Mouse (Mus musculus) liver, postnatal 0 days (tissue): ENCODE measurements at regions not wholly inside any gene's neighbourhood (a gene's known extent, or its start where the extent isn't known, plus 50 kb on each side); places are given as distances from the start of the nearest gene placed in this dataset.

Experiments used
- ATAC-seq: fragments of 200-750 bp; cut with Nextera tagmentation; 2 replicates; pipeline ENCODE4 v1.8.0; 2017; ENCODE audit warnings: mild to moderate bottlenecking, moderate library complexity
- DNase-seq: peaks from one replicate; pipeline ENCODE4 v3.0.0-alpha.2; 2016
- H3K27ac ChIP-seq: fragments of 300-500 bp; sonication (generic); 2 replicates; pipeline ENCODE4 v1.5.1; 2014; ENCODE audit warnings: antibody characterized with exemption, moderate library complexity, mild to moderate bottlenecking, low read depth
- H3K27me3 ChIP-seq: fragments of 300-500 bp; sonication (generic); 2 replicates; pipeline ENCODE4 v1.6.1; 2014; ENCODE audit warnings: low read length, control low read depth, mixed read lengths; ENCODE audit not compliant: insufficient read depth
- H3K36me3 ChIP-seq: fragments of 300-500 bp; sonication (generic); replicated peaks from 2 replicates; pipeline ENCODE4 v1.6.1; 2014; ENCODE audit warnings: mild to moderate bottlenecking, control low read depth, low read length, moderate library complexity, mixed read lengths; ENCODE audit not compliant: insufficient read depth
- H3K4me1 ChIP-seq: fragments of 300-500 bp; sonication (generic); 2 replicates; pipeline ENCODE4 v1.6.1; 2014; ENCODE audit warnings: antibody characterized with exemption, mild to moderate bottlenecking, control low read depth; ENCODE audit not compliant: insufficient read depth
- H3K4me2 ChIP-seq: fragments of 300-500 bp; sonication (generic); 2 replicates; pipeline ENCODE4 v1.6.1; 2014; ENCODE audit warnings: low read depth, mild to moderate bottlenecking, low read length, moderate library complexity, mixed read lengths
- H3K4me3 ChIP-seq: fragments of 300-500 bp; sonication (generic); 2 replicates; pipeline ENCODE4 v1.5.1; 2014; ENCODE audit warnings: low read depth, low read length
- H3K9ac ChIP-seq: fragments of 300-500 bp; sonication (generic); replicated peaks from 2 replicates; pipeline ENCODE4 v1.6.1; 2014; ENCODE audit warnings: mild to moderate bottlenecking, moderate library complexity
- H3K9me3 ChIP-seq: fragments of 300-500 bp; sonication (generic); 2 replicates; pipeline ENCODE4 v1.6.1; 2016; ENCODE audit warnings: mild to moderate bottlenecking, control low read depth, low read length, mixed read lengths
- CTCF ChIP-seq: sonication (generic); IDR thresholded peaks from 2 replicates; pipeline ENCODE4 v1.5.1; 2016; ENCODE audit warnings: antibody characterized with exemption, low read depth
- EP300 ChIP-seq: IDR thresholded peaks from 2 replicates; pipeline ENCODE4 v1.6.1; 2016; ENCODE audit warnings: antibody characterized with exemption, low read depth, mild to moderate bottlenecking
- WGBS: fragments of 180-500 bp; shearing (Covaris S2); extraction: QIAGEN DNeasy Blood & Tissue Kit; methylation state at CpG from one replicate; pipeline ENCODE4 v1.1.7; 2014; ENCODE audit not compliant: insufficient replicate concordance; 5-methylcytosine and 5-hydroxymethylcytosine counted together

DNA sequence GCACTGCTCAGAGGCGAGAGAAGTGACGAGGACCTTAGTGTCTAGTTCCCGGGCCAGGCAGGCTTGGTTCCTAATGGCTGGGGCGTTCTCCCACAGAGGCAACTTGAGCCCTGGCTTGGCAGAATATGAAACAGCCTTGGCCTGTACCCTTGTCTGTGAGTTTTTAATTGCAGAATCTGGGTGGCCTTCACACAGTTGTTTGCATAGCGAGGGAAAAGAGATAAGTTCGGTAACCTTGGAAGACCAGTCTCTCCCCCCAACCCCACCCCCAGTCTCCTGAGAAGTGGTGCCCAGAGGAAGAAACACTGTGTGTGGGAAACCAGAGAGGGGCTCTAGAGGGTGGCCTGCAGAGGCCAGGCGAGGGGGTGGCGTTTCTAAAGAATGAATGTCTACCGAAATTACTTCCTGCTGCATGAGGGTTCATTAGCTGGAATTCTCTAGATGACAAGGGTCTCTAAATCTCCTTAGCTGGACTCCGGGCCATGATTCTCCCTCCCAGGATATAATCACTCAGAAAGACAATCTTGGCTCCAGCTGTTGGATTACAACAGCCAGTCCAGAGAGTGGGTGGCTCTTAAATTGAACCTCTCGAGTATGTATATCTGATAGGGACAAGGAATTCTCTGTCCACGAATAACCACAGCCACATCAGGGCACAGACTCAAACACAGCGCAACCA lies 142.8 kb downstream of the Gm10260 start:
- Histone ChIP-seq H3K4me3 (no peak overlapping the region), H3K4me1 (0 out of 2 replicates have a peak, but pooled peaks cover 8% of the 10 kb centered on the region), H3K9me3 (no peaks in the 10 kb centered on the region), H3K9ac (no peak overlapping the region), H3K36me3 (no peaks in the 10 kb centered on the region), H3K4me2 (no peak overlapping the region), H3K27ac (no peak overlapping the region), H3K27me3 (no peaks in the 10 kb centered on the region)
- WGBS = 53% methylated on average over 13 of the region's 13 CpGs
- ATAC-seq (no peak), DNase-seq (no peak)
- TF ChIP-seq CTCF = no peak
- TF ChIP-seq EP300 = no peak

GRCm38 (mm10) chr13:97616919-97617318 lies 143.5 kb downstream of the Gm10260 start:
- Histone ChIP-seq H3K9ac (no peak overlapping the region), H3K4me2 (no peak overlapping the region), H3K27ac (no peak overlapping the region), H3K4me3 (no peak overlapping the region), H3K27me3 (no peaks in the 10 kb centered on the region), H3K36me3 (no peaks in the 10 kb centered on the region), H3K9me3 (no peaks in the 10 kb centered on the region), H3K4me1 (0 out of 2 replicates have a peak, but pooled peaks cover 8% of the 10 kb centered on the region)
- no peak for DNase-seq
- TF ChIP-seq CTCF = no peak
- no peak for TF ChIP-seq EP300
- ATAC-seq = no peak

DNA sequence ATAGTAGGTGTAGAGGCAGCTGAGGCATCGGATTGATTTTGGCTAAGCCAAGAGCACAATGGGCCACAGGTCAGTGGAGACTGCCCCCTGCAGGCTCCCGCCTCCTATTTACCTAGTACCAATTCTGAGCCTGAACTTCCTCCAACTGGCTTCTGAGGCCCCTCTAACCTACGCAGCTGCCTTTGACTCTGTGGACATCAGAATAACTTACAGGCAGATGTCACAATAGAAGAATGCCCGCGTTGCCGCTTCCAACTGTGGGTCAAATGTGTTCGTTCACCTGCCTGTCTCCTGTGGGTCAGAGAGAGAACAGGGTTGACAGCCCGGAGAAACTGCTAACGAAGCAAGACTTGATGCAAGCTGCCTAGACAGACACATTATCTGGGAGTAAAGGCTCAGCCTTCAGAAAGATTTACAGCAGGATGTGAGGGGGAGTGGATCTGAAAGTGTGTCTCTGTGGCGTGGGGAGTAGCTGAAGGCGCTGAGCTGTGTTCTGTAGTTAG lies 153.2 kb downstream of the Gm10260 start:
- ATAC-seq = peak; percentile 53; the same call in 1 of the 2 replicates
- no peaks in the 10 kb centered on the region for H3K36me3 ChIP-seq
- TF ChIP-seq EP300 (no peak), CTCF (peak; percentile 72)
- H3K27me3 ChIP-seq = no peaks in the 10 kb centered on the region
- H3K27ac ChIP-seq = no peak overlapping the region
- WGBS = 21% methylated on average over 11 of the region's 11 CpGs
- H3K9ac ChIP-seq = no peak overlapping the region
- H3K4me3 ChIP-seq = no peak overlapping the region
- DNase-seq = peak; percentile 71
- H3K4me2 ChIP-seq = no peak overlapping the region
- H3K9me3 ChIP-seq = no peaks in the 10 kb centered on the region
- H3K4me1 ChIP-seq = no peaks in the 10 kb centered on the region

DNA sequence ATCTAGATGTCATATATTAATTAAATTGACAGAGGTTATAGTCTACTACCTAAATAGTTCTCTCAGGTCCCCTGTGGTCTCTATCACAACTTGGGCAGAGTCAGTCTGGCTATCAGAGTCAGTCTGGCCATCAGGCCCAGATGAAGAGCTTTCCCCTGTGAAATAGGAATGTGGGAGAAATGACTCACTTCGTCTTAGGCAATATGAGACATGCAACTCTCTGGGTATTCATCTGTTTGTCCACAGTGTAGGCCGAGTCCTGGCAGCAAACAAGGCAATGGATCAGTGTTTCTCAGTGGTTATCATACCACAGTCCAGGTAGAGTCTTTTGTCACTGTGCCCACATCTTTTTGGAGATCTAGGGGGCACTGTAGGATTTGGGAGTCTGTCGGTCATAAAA lies 156.0 kb downstream of the Gm10260 start:
- TF ChIP-seq EP300 = no peak
- no peak for TF ChIP-seq CTCF
- Histone ChIP-seq H3K4me2 (no peak overlapping the region), H3K4me1 (no peaks in the 10 kb centered on the region), H3K9me3 (no peaks in the 10 kb centered on the region), H3K27me3 (no peaks in the 10 kb centered on the region), H3K9ac (no peak overlapping the region), H3K27ac (no peak overlapping the region), H3K36me3 (no peaks in the 10 kb centered on the region), H3K4me3 (no peak overlapping the region)
- ATAC-seq = peak; percentile 69
- no peak for DNase-seq
- WGBS = 56% methylated on average over 3 of the region's 3 CpGs

DNA sequence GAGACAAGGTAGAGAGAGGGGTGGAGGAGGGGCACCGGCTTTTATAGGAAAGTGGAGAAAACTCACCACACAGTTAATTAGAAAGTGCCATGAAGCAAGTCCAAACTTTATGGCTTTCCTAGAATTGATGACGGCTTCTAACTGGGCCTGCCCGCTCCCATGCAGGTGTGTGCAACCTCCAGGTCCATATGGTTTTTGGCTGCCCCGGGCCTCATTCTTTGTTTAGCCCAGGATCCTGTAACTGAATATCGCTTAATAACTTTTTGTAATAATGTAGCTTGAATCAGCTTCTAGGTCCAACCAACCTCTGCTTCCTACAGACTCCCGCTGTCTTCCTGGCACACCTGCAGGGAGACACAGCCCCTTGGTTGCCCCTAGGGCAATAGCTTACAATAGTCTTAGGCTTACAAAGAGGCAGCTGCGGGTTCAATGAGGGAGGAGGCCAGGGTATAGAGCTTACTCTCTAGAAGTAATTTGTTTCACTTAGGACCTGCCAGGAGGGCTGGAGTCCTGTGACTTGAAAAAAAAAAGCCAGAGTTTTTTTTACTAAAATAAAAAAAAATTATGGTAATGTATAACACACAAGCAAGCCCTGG lies 159.2 kb downstream of the Gm10260 start:
- no peak overlapping the region for H3K4me3 ChIP-seq
- no peak overlapping the region for H3K4me2 ChIP-seq
- no peaks in the 10 kb centered on the region for H3K4me1 ChIP-seq
- DNase-seq (no peak), ATAC-seq (no peak)
- WGBS = 86% methylated on average over 7 of the region's 7 CpGs
- TF ChIP-seq EP300 (no peak), CTCF (no peak)
- H3K36me3 ChIP-seq = no peaks in the 10 kb centered on the region
- no peaks in the 10 kb centered on the region for H3K9me3 ChIP-seq
- H3K27ac ChIP-seq = no peak overlapping the region
- no peak overlapping the region for H3K9ac ChIP-seq
- H3K27me3 ChIP-seq = no peaks in the 10 kb centered on the region

DNA sequence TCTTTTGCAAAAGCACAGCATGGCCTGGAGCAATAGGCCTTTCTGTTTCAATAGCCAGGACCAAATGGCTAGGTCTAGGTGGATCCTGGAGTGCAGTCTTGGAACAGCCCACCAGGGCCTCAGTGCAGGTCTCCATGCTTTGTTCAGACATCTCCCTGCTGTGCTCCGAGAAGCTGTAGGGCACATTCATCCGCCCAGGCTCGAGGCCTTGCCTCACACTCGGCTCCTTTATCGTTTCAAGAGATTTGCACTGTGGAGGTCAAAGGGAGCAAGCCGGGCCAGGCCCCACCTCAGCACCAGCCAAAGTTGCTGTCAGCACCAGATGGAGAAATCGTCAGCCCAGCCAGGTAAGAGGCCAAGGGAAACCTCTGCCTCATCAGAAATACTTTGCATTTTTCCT lies 160.3 kb downstream of the Gm10260 start:
- Histone ChIP-seq H3K4me2 (no peak overlapping the region), H3K9me3 (no peaks in the 10 kb centered on the region), H3K27me3 (no peaks in the 10 kb centered on the region), H3K9ac (no peak overlapping the region), H3K4me3 (no peak overlapping the region), H3K4me1 (no peaks in the 10 kb centered on the region), H3K27ac (no peak overlapping the region), H3K36me3 (no peaks in the 10 kb centered on the region)
- TF ChIP-seq CTCF (no peak), EP300 (no peak)
- DNase-seq (no peak), ATAC-seq (no peak)
- WGBS = 74% methylated on average over 7 of the region's 7 CpGs
